In genomic region chr2:118641147-118641546, GRCm38 (mm10) we compare ENCODE assay signal across 22 mouse cellular contexts. TPM values are rescaled to one million over a fixed set of nuclear protein-coding genes. Genes with fewer than 3 reads are reported as not detected.
A peak's percentile ranks its signal among the peaks of the same experiment; 100 is the strongest.
DNase-seq lines count a peak whose midpoint lies in the region; ATAC-seq and TF ChIP-seq lines count a peak whose summit lies in the region.
"Had no signal": no experiment of that assay in that cellular context is flagged by ENCODE, and none has a peak within 500 bp of the region (broad histone marks: within the 10 kb centered on the region; RNA-seq: fewer than 3 reads in every experiment).

No protein-coding gene starts in this region.

- TF ChIP-seq EP300 in heart, adult 2 months (IDR thresholded peaks at IDR 0.05; ENCODE audit: insufficient read depth, low read depth, low read length), result no peak
- TF ChIP-seq EP300 in liver, postnatal 0 days (IDR thresholded peaks at IDR 0.05; ENCODE audit: low read depth), result no peak

- DNase-seq in heart, adult 2 months, result no peak
- no peak for DNase-seq in liver, postnatal 0 days
- DNase-seq in ZHBTc4 (ENCODE audit: low read depth, low spot score), result peak; percentile 95
- peak; percentile 53 for DNase-seq in splenic B cell, adult 2 months (ENCODE audit: low read depth, low spot score)
- no peak for DNase-seq in right cerebral cortex, postnatal 25 days
- DNase-seq: cerebellum, postnatal 14 days; embryo, embryonic 11 days; gastrocnemius, postnatal 10 days; layer of hippocampus, postnatal 36 days; liver; lung, adult 2 months; thymus, postnatal 14 days had no signal

- WGBS in heart, adult 2 months, result 60% methylated on average over 2 of the region's 2 CpGs
- WGBS in heart, embryonic 12.5 days, result 39% methylated on average over 2 of the region's 2 CpGs
- 81% methylated on average over 2 of the region's 2 CpGs for WGBS in liver, postnatal 0 days (ENCODE audit: insufficient replicate concordance)
- 79% methylated on average over 2 of the region's 2 CpGs for WGBS in liver, embryonic 12.5 days (ENCODE audit: insufficient replicate concordance)

- H3K27me3 ChIP-seq in heart, adult 2 months (ENCODE audit: control insufficient read depth, insufficient read depth, low read length), result no peaks in the 10 kb centered on the region
- H3K27me3 ChIP-seq in heart, embryonic 12.5 days (replicated peaks), result no peaks in the 10 kb centered on the region
- no peaks in the 10 kb centered on the region for H3K27me3 ChIP-seq in liver, postnatal 0 days (ENCODE audit: insufficient read depth, low read length)
- H3K27me3 ChIP-seq in liver, embryonic 12.5 days (replicated peaks), result no peaks in the 10 kb centered on the region
- H3K27me3 ChIP-seq in splenic B cell, adult 2 months (ENCODE audit: control insufficient read depth, insufficient read depth, low read length, poor library complexity, severe bottlenecking), result no peaks in the 10 kb centered on the region
- H3K27me3 ChIP-seq: embryonic facial prominence, embryonic 15.5 days; midbrain, embryonic 12.5 days; Patski had no signal

- peaks cover 1% of the 10 kb centered on the region; the same call in 1 of the 2 replicates for H3K4me1 ChIP-seq in heart, adult 2 months (ENCODE audit: control insufficient read depth, insufficient read depth, low read length)
- H3K4me1 ChIP-seq in heart, embryonic 12.5 days (replicated peaks), result peaks cover 10% of the 10 kb centered on the region
- no peaks in the 10 kb centered on the region for H3K4me1 ChIP-seq in liver, postnatal 0 days (ENCODE audit: insufficient read depth)
- H3K4me1 ChIP-seq in liver, embryonic 12.5 days, result 0 out of 2 replicates have a peak, but pooled peaks cover 3% of the 10 kb centered on the region
- H3K4me1 ChIP-seq: embryonic facial prominence, embryonic 15.5 days; forebrain, embryonic 10.5 days; midbrain, embryonic 12.5 days had no signal

- no peak overlapping the region for H3K27ac ChIP-seq in heart, adult 2 months
- no peak overlapping the region for H3K27ac ChIP-seq in heart, embryonic 12.5 days (ENCODE audit: poor library complexity, severe bottlenecking)
- H3K27ac ChIP-seq in liver, postnatal 0 days (ENCODE audit: low read depth), result no peak overlapping the region
- no peak overlapping the region for H3K27ac ChIP-seq in liver, embryonic 12.5 days
- H3K27ac ChIP-seq: embryonic facial prominence, embryonic 15.5 days; forebrain, embryonic 10.5 days; macrophage; midbrain, embryonic 12.5 days had no signal

- peak; percentile 43 for TF ChIP-seq CTCF in heart, adult 2 months (IDR thresholded peaks at IDR 0.05)
- peak; percentile 19; the same call in 1 of the 2 replicates for TF ChIP-seq CTCF in liver, postnatal 0 days (IDR thresholded peaks at IDR 0.05; ENCODE audit: low read depth)

- H3K4me3 ChIP-seq in heart, adult 2 months, result no peak overlapping the region
- H3K4me3 ChIP-seq in heart, embryonic 12.5 days, result no peak overlapping the region
- H3K4me3 ChIP-seq in liver, postnatal 0 days (ENCODE audit: low read depth, low read length), result no peak overlapping the region
- H3K4me3 ChIP-seq in liver, embryonic 12.5 days, result no peak overlapping the region
- H3K4me3 ChIP-seq: embryonic facial prominence, embryonic 15.5 days; forebrain, embryonic 10.5 days; midbrain, embryonic 12.5 days had no signal

- no peaks in the 10 kb centered on the region for H3K36me3 ChIP-seq in heart, adult 2 months (ENCODE audit: control insufficient read depth, insufficient read depth, low read length)
- H3K36me3 ChIP-seq in heart, embryonic 12.5 days, result peaks cover 82% of the 10 kb centered on the region
- peaks cover 68% of the 10 kb centered on the region for H3K36me3 ChIP-seq in liver, postnatal 0 days (replicated peaks; ENCODE audit: insufficient read depth, low read length)
- peaks cover 97% of the 10 kb centered on the region for H3K36me3 ChIP-seq in liver, embryonic 12.5 days
- no peaks in the 10 kb centered on the region for H3K36me3 ChIP-seq in splenic B cell, adult 2 months (ENCODE audit: control insufficient read depth, insufficient read depth, low read length, poor library complexity, severe bottlenecking)

- no peak overlapping the region for H3K4me2 ChIP-seq in heart, embryonic 12.5 days
- H3K4me2 ChIP-seq in liver, postnatal 0 days (ENCODE audit: low read depth, low read length), result no peak overlapping the region
- no peak overlapping the region for H3K4me2 ChIP-seq in liver, embryonic 12.5 days
- H3K4me2 ChIP-seq: embryonic facial prominence, embryonic 15.5 days; midbrain, embryonic 12.5 days had no signal

- intact Hi-C loops in heart, adult 2 months (cut with DNase I), result no loop called here

- TF ChIP-seq POLR2A in heart, adult 2 months (IDR thresholded peaks at IDR 0.05; ENCODE audit: insufficient read depth, low read depth, low read length), result no peak

- no peaks in the 10 kb centered on the region for H3K79me2 ChIP-seq in heart, adult 2 months (replicated peaks; ENCODE audit: control insufficient read depth, insufficient read depth, low read length)

- ATAC-seq in heart, embryonic 12.5 days (ENCODE audit: insufficient number of reproducible peaks, low FRiP score), result no peak
- no peak for ATAC-seq in liver, postnatal 0 days
- ATAC-seq in liver, embryonic 12.5 days, result no peak
- no peak for ATAC-seq in cerebellum, adult (ENCODE audit: insufficient number of reproducible peaks, low FRiP score, low TSS enrichment)
- ATAC-seq: CD4-positive, CD25-positive, alpha-beta regulatory T cell, adult 4 months; hindbrain, embryonic 16.5 days; Patski had no signal

- H3K9ac ChIP-seq in heart, adult 2 months (ENCODE audit: low read depth, low read length), result no peak overlapping the region
- H3K9ac ChIP-seq in heart, embryonic 12.5 days, result no peak overlapping the region
- H3K9ac ChIP-seq in liver, postnatal 0 days (replicated peaks), result no peak overlapping the region
- H3K9ac ChIP-seq in liver, embryonic 12.5 days, result no peak overlapping the region
- H3K9ac ChIP-seq: embryonic facial prominence, embryonic 15.5 days; midbrain, embryonic 12.5 days had no signal

- no peaks in the 10 kb centered on the region; the same call in 1 of the 2 replicates for H3K9me3 ChIP-seq in heart, embryonic 12.5 days (replicated peaks)
- no peaks in the 10 kb centered on the region for H3K9me3 ChIP-seq in liver, postnatal 0 days (ENCODE audit: low read length)
- no peaks in the 10 kb centered on the region; the same call in 1 of the 2 replicates for H3K9me3 ChIP-seq in liver, embryonic 12.5 days (replicated peaks)
- H3K9me3 ChIP-seq: embryonic facial prominence, embryonic 15.5 days; midbrain, embryonic 12.5 days had no signal

RNA-seq across cellular contexts. Expression of gene Pak6, which starts 22.0 kb away (rescaled TPM):
- total RNA-seq in heart, adult 2 months (2021), result 1 to 10 TPM; 6.1 to 8.1 TPM
- 11.1 and 12.7 TPM in 2 replicates for polyA plus RNA-seq in heart, adult 2 months (2012; rRNA removed)
- 4.6 and 5.8 TPM in 2 replicates for polyA plus RNA-seq in heart, embryonic 12.5 days (2016; fragmentation: Nextera tagmentation; extraction: Ambion mirVana)
- 0.08 and 0.15 TPM in 2 replicates for polyA plus RNA-seq in liver, postnatal 0 days (2015; fragmentation: Nextera tagmentation; extraction: Ambion mirVana)
- 1.4 and 1.9 TPM in 2 replicates for polyA plus RNA-seq in liver, embryonic 12.5 days (2016; fragmentation: Nextera tagmentation; extraction: Ambion mirVana)
- polyA plus RNA-seq: macrophage had no signal

RNA-seq across cellular contexts. Expression of gene Bub1b, which starts 43.1 kb away (rescaled TPM):
- 1 to 10 TPM in 1 of 2 experiments, under 1 TPM in 1; 0.65 to 1.8 TPM for total RNA-seq in heart, adult 2 months (2021)
- polyA plus RNA-seq in heart, adult 2 months (2012; rRNA removed), result 0.25 and 1.1 TPM in 2 replicates
- polyA plus RNA-seq in heart, embryonic 12.5 days (2016; fragmentation: Nextera tagmentation; extraction: Ambion mirVana), result 84.2 and 86.9 TPM in 2 replicates
- polyA plus RNA-seq in liver, postnatal 0 days (2015; fragmentation: Nextera tagmentation; extraction: Ambion mirVana), result 12.7 and 15.7 TPM in 2 replicates
- 70.9 and 72.5 TPM in 2 replicates for polyA plus RNA-seq in liver, embryonic 12.5 days (2016; fragmentation: Nextera tagmentation; extraction: Ambion mirVana)

Comparison
In these comparisons a context has a peak if more than half of its experiments do, and no peak if none do; other contexts are left out.
1. DNase-seq: peak in ZHBTc4 (single experiment) and splenic B cell, adult 2 months (single experiment); none in heart, adult 2 months (0 of 2), liver, postnatal 0 days (single experiment) and right cerebral cortex, postnatal 25 days (single experiment).